12 mouse cellular contexts compared by ENCODE assay signal in genomic region chr1:118642296-118642999, GRCm38 (mm10).
"Had no signal": no experiment of that assay in that cellular context is flagged by ENCODE, and none has a peak within 500 bp of the region (broad histone marks: within the 10 kb centered on the region; RNA-seq: fewer than 3 reads in every experiment).

No protein-coding gene starts in this region.

- H3K9me3 ChIP-seq: liver, embryonic 13.5 days; megakaryocyte, embryonic 14.5 days; midbrain, embryonic 10.5 days; midbrain, embryonic 13.5 days; neural tube, embryonic 13.5 days had no signal

- DNase-seq: kidney, postnatal 10 days; layer of hippocampus, postnatal 36 days; liver, embryonic 13.5 days; retina, postnatal 1 day; thymus, adult 18-20 months; thymus, postnatal 36 days had no signal

- H3K4me3 ChIP-seq: left cerebral cortex, adult 2 months; liver, embryonic 13.5 days; megakaryocyte, embryonic 14.5 days; midbrain, embryonic 10.5 days; midbrain, embryonic 13.5 days; myocyte; neural tube, embryonic 13.5 days had no signal

- H3K36me3 ChIP-seq: liver, embryonic 13.5 days; midbrain, embryonic 10.5 days; midbrain, embryonic 13.5 days; neural tube, embryonic 13.5 days had no signal

- H3K27me3 ChIP-seq: liver, embryonic 13.5 days; midbrain, embryonic 13.5 days; neural tube, embryonic 13.5 days had no signal

- H3K27ac ChIP-seq: left cerebral cortex, adult 2 months; liver, embryonic 13.5 days; midbrain, embryonic 10.5 days; midbrain, embryonic 13.5 days; neural tube, embryonic 13.5 days had no signal

- H3K4me1 ChIP-seq: liver, embryonic 13.5 days; megakaryocyte, embryonic 14.5 days; midbrain, embryonic 13.5 days; neural tube, embryonic 13.5 days had no signal
